Mouse (Mus musculus) gastrocnemius, adult 2 months (tissue): ENCODE measurements around the gene Cit. TPM values are rescaled to one million over a fixed set of nuclear protein-coding genes. Genes with fewer than 3 reads are reported as not detected.

Source experiments
- DNase-seq: peaks from one replicate; pipeline ENCODE4 v3.0.0; 2022
- H3K27ac ChIP-seq: fragments of 200-600 bp; 2 replicates; pipeline ENCODE4 v1.8.1; 2022; ENCODE audit warnings: mild to moderate bottlenecking
- H3K4me3 ChIP-seq: fragments of 200-600 bp; 2 replicates; pipeline ENCODE4 v1.8.1; 2022; ENCODE audit warnings: mild to moderate bottlenecking, moderate library complexity
- CTCF ChIP-seq: fragments of 200-600 bp; IDR thresholded peaks from 2 replicates; pipeline ENCODE4 v1.8.1; 2022; ENCODE audit warnings: antibody characterized with exemption, mild to moderate bottlenecking, moderate library complexity
- intact Hi-C: fragments of 180-260 bp; cut with DNase I; formaldehyde crosslinking; loops from one replicate; pipeline ENCODE4 v1.15.1; 2025
- total RNA-seq, 2 experiments: library from RNA; stranded (reverse); gene quantifications; 2 replicates each; pipeline ENCODE4 v1.2.3; 2021

The Cit gene
- total RNA-seq, 2 experiments from 2014 or later: 0.61 to 0.95 TPM

GRCm38 (mm10) chr5:116026107-116026506 lies 181.0 kb downstream of the Cit start:
- no peak for TF ChIP-seq CTCF
- DNase-seq: no peak
- Histone ChIP-seq H3K4me3 (no peak overlapping the region), H3K27ac (no peak overlapping the region)
- intact Hi-C loops: no loop called here

- intact Hi-C loops: no loop called here
- Histone ChIP-seq H3K4me3 (no peak overlapping the region), H3K27ac (no peak overlapping the region)
- DNase-seq: no peak
- no peak for TF ChIP-seq CTCF
These were observed 181.5 kb downstream of the Cit start for GRCm38 (mm10) chr5:116026561-116026960.

DNA sequence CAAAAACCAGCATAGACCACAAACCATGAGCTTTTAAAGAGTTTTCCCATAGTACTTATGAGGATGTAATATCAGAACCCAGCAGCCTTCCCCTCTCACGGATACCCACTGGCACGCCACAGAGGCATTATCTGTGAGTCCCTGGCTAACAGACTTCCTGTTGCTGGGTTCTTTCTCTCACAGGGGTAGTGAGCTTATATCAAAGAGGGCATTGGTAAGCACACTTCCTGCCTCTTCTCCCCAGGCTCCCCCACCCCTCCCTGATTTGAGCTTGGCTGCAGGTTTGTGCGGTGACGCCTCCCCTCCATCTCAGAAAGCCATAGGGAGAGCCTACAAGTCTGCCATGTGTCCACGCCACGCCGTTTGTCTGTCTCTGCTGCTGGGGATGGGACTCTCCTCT lies 184.0 kb downstream of the Cit start:
- intact Hi-C loops: loop anchor here (2.0 kb wide), 1 partner anchor 88 kb away; no protein-coding TSS in a partner anchor
- Histone ChIP-seq H3K4me3 (no peak overlapping the region), H3K27ac (no peak overlapping the region)
- no peak for TF ChIP-seq CTCF
- DNase-seq: no peak

- no peak overlapping the region for H3K4me3 ChIP-seq
- H3K27ac ChIP-seq: no peak overlapping the region
- DNase-seq: no peak
- intact Hi-C loops: loop anchor here (2.0 to 10.0 kb wide), 2 partner anchors 182 to 394 kb away; partner anchors contain the start of gene Hspb8
- no peak for TF ChIP-seq CTCF
These were observed 185.6 kb downstream of the Cit start for GRCm38 (mm10) chr5:116030566-116031189.

DNA sequence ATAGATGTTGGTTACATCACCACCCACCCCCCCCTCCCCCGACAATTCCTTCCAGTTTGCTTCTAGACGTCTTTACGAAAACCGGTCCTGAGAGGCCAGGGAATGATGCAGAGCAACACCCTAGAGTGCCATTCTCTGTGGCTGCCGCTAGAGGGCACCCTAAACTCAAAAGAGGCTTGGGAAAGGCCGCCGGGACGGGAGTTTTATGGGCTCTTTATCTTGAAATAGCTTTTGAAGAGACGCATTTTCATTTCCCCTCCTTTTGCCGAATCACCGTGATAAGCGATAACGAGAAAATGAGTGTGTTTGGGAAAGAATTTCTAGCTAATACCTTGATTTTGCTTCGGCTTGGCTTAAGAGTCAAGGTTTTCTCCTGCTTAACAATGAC lies 186.1 kb downstream of the Cit start:
- intact Hi-C loops: loop anchor here (2.0 to 10.0 kb wide), 2 partner anchors 182 to 394 kb away; partner anchors contain the start of gene Hspb8
- TF ChIP-seq CTCF: peak; percentile 82
- Histone ChIP-seq H3K4me3 (peak overlapping the region; percentile 55), H3K27ac (peak overlapping the region; percentile 69)
- peak; percentile 80 for DNase-seq

DNA sequence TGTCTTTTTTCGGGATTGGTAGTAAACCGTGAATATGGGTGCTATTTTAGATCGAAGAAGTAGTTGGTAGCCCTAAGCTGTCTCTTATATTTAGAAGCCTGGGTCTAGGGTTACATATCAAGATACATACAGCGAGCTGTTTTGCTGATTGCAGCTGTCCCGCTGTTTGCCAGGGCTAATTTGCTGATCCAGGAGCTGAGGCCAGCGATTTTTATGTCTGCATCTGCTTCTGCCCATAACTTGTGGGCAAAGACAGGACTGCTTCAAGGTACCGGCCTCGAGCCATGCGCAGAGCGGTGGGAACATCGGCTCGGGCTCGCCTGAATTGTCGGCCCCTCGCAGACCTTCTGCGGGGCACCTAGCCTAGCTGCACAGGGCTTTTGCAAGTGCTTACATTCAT lies 191.4 kb downstream of the Cit start:
- no peak for TF ChIP-seq CTCF
- DNase-seq: peak; percentile 89
- Histone ChIP-seq H3K27ac (peak overlapping the region; percentile 97), H3K4me3 (peak overlapping the region; percentile 72)
- intact Hi-C loops: loop anchor here (2.0 to 10.0 kb wide), 2 partner anchors 46 to 388 kb away; partner anchors contain the start of genes Hspb8 and Tmem233

GRCm38 (mm10) chr5:116037731-116038130 lies 192.7 kb downstream of the Cit start:
- intact Hi-C loops: loop anchor here (2.0 to 10.0 kb wide), 2 partner anchors 45 to 387 kb away; partner anchors contain the start of genes Hspb8 and Tmem233
- no peak for TF ChIP-seq CTCF
- H3K4me3 ChIP-seq: peak overlapping the region; percentile 72
- peak overlapping the region; percentile 97 for H3K27ac ChIP-seq
- DNase-seq: peak; percentile 51

DNA sequence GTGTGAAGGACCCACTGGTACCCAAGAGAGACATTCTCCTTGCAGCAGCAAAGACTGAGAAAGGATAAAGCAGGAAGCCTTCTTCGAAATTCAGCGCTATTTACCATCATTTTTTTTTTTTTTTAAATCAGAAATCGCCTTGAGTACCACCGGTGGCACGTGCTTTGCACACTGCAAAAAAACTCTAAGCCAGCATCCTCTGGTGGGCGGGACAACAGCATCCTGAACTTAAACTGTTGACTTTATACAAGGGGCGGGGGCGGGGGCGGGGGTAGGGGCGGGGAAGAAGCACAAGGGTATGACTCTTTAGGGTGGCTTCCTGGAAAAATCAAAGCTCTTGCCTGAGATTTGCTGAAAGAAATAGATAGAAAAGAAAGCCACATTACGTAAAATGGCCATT lies 194.6 kb downstream of the Cit start:
- intact Hi-C loops: loop anchor here (10.0 kb wide), 1 partner anchor 385 kb away; the partner anchor contains the start of gene Hspb8
- H3K27ac ChIP-seq: peak overlapping the region; percentile 71; the same call in 1 of the 2 replicates
- no peak overlapping the region for H3K4me3 ChIP-seq
- TF ChIP-seq CTCF: no peak
- DNase-seq: no peak

- H3K27ac ChIP-seq: peak overlapping the region; percentile 73
- no peak for DNase-seq
- intact Hi-C loops: no loop called here
These were observed 197.2 kb downstream of the Cit start for GRCm38 (mm10) chr5:116042241-116042640.

GRCm38 (mm10) chr5:116045581-116045980 lies 200.5 kb downstream of the Cit start:
- intact Hi-C loops: loop anchor here (2.0 kb wide), 1 partner anchor 37 kb away; the partner anchor contains the start of gene Tmem233
- H3K27ac ChIP-seq: peak overlapping the region; percentile 88
- no peak overlapping the region for H3K4me3 ChIP-seq
- TF ChIP-seq CTCF: no peak
- DNase-seq: peak; percentile 73

More at GRCm38 (mm10) chr5:116042241-116042640, 197.2 kb downstream of the Cit start:
- no peak for TF ChIP-seq CTCF
- no peak overlapping the region for H3K4me3 ChIP-seq

GRCm38 (mm10) chr5:116046246-116046645 lies 201.2 kb downstream of the Cit start:
- no peak for DNase-seq
- Histone ChIP-seq H3K27ac (peak overlapping the region; percentile 88), H3K4me3 (no peak overlapping the region)
- no peak for TF ChIP-seq CTCF
- intact Hi-C loops: no loop called here

GRCm38 (mm10) chr5:116048321-116048720 lies 203.2 kb downstream of the Cit start:
- Histone ChIP-seq H3K4me3 (no peak overlapping the region), H3K27ac (peak overlapping the region; percentile 88)
- TF ChIP-seq CTCF: no peak
- peak; percentile 54 for DNase-seq
- intact Hi-C loops: no loop called here

GRCm38 (mm10) chr5:116049821-116050220 lies 204.7 kb downstream of the Cit start:
- no peak for DNase-seq
- H3K4me3 ChIP-seq: no peak overlapping the region
- no peak for TF ChIP-seq CTCF
- intact Hi-C loops: no loop called here
- H3K27ac ChIP-seq: peak overlapping the region; percentile 63
